Mouse (Mus musculus) forebrain, embryonic 10.5 days (tissue): ENCODE measurements at regions not wholly inside any gene's neighbourhood (a gene's known extent, or its start where the extent isn't known, plus 50 kb on each side); places are given as distances from the start of the nearest gene placed in this dataset.

Source experiments
- DNase-seq: peaks from one replicate; pipeline ENCODE4 v3.0.0-alpha.2; 2017; ENCODE audit warnings: low spot score; ENCODE audit errors: extremely low spot score
- H3K27ac ChIP-seq: fragments of 300-500 bp; sonication (generic); 2 replicates; pipeline ENCODE4 v1.5.1; 2016; ENCODE audit warnings: mild to moderate bottlenecking
- H3K27me3 ChIP-seq: fragments of 300-500 bp; sonication (generic); 2 replicates; pipeline ENCODE4 v1.6.1; 2016; ENCODE audit warnings: mild to moderate bottlenecking; ENCODE audit not compliant: poor library complexity, severe bottlenecking
- H3K36me3 ChIP-seq: fragments of 300-500 bp; sonication (generic); replicated peaks from 2 replicates; pipeline ENCODE4 v1.6.1; 2016; ENCODE audit warnings: mild to moderate bottlenecking, moderate library complexity
- H3K4me1 ChIP-seq: fragments of 300-500 bp; sonication (generic); 2 replicates; pipeline ENCODE4 v1.6.1; 2016
- H3K4me3 ChIP-seq: fragments of 300-500 bp; sonication (generic); 2 replicates; pipeline ENCODE4 v1.5.1; 2016; ENCODE audit warnings: mild to moderate bottlenecking, moderate library complexity
- H3K9me3 ChIP-seq: fragments of 300-500 bp; sonication (generic); 2 replicates; pipeline ENCODE4 v1.6.1; 2016; ENCODE audit warnings: mild to moderate bottlenecking, moderate library complexity
- WGBS: fragments of 180-500 bp; shearing (Covaris S2); methylation state at CpG from one replicate; pipeline ENCODE4 v1.1.7; 2016; 5-methylcytosine and 5-hydroxymethylcytosine counted together

GRCm38 (mm10) chr6:15639809-15640479 is 80.5 kb upstream of the Mdfic start:
- H3K9me3 ChIP-seq = no peaks in the 10 kb centered on the region
- DNase-seq = peak; percentile 21
- H3K4me1 ChIP-seq = peaks cover 31% of the 10 kb centered on the region
- H3K4me3 ChIP-seq = no peak overlapping the region
- H3K36me3 ChIP-seq = no peaks in the 10 kb centered on the region
- H3K27ac ChIP-seq = peak overlapping the region; percentile 58; the same call in 1 of the 2 replicates
- WGBS = 17% methylated on average over 5 of the region's 5 CpGs
- 0 out of 2 replicates have a peak, but pooled peaks cover 10% of the 10 kb centered on the region for H3K27me3 ChIP-seq

DNA sequence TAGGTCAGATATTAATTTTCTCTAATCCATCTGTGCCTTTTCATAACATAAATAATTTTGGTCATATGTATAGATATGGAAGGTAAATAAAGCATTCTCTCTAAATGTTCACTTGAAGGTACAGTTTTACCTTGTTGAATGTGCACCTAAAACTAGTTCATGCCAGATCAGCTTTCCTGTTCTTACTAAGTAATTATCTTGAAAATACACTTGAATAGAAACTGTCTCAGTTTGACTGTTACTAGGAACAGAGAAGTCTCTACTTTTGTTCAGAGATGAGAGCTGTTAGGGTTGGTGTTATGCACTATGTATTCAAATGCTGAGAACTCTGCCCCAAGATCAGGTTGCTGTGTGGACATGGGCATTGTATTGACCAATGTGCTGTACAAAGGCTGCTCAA is 76.2 kb upstream of the Mdfic start:
- Histone ChIP-seq H3K27ac (no peak overlapping the region), H3K27me3 (no peaks in the 10 kb centered on the region), H3K36me3 (no peaks in the 10 kb centered on the region), H3K9me3 (no peaks in the 10 kb centered on the region), H3K4me1 (peaks cover 16% of the 10 kb centered on the region), H3K4me3 (no peak overlapping the region)
- no peak for DNase-seq

DNA sequence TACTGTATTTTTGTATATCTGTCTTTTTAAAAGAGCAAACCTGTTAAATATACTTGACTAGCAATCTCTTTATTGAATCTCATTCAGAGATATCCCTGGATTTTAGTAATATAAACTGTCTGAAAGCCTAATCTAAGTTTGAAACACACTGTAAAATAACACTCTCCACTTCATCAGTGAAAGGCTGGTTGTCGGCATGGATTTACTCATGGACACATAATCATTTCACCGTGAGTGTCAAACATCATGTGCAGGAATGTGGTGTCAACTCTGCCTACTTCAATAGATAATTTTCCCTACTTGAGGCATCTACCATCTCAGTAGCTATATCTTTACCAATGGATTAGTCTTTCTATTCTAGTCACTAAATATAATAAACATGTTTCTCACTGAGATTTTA is 73.0 kb upstream of the Mdfic start:
- Histone ChIP-seq H3K27me3 (no peaks in the 10 kb centered on the region), H3K4me3 (no peak overlapping the region), H3K27ac (no peak overlapping the region), H3K36me3 (no peaks in the 10 kb centered on the region), H3K9me3 (no peaks in the 10 kb centered on the region), H3K4me1 (0 out of 2 replicates have a peak, but pooled peaks cover 2% of the 10 kb centered on the region)
- WGBS = 94% methylated on average over 2 of the region's 2 CpGs
- DNase-seq = no peak
